In genomic region chr11:24132358-24132757, GRCm38 (mm10) we compare ENCODE assay signal across 19 mouse cellular contexts. TPM values are rescaled to one million over a fixed set of nuclear protein-coding genes. Genes with fewer than 3 reads are reported as not detected.
DNase-seq lines count a peak whose midpoint lies in the region; ATAC-seq and TF ChIP-seq lines count a peak whose summit lies in the region.
"Had no signal": no experiment of that assay in that cellular context is flagged by ENCODE, and none has a peak within 500 bp of the region (broad histone marks: within the 10 kb centered on the region; RNA-seq: fewer than 3 reads in every experiment).

No protein-coding gene starts in this region.

- H3K4me2 ChIP-seq in liver, embryonic 12.5 days = peak overlapping the region; percentile 3; the same call in 1 of the 2 replicates
- H3K4me2 ChIP-seq in liver, embryonic 16.5 days (ENCODE audit: low read depth, low read length) = no peak overlapping the region
- H3K4me2 ChIP-seq in hindbrain, embryonic 16.5 days (ENCODE audit: low read length) = no peak overlapping the region
- no peak overlapping the region for H3K4me2 ChIP-seq in hindbrain, embryonic 14.5 days (replicated peaks)
- H3K4me2 ChIP-seq: embryonic facial prominence, embryonic 12.5 days; forebrain, embryonic 15.5 days; heart, embryonic 12.5 days; hindbrain, embryonic 15.5 days had no signal

- no peak for TF ChIP-seq CTCF in spleen, adult 2 months (IDR thresholded peaks at IDR 0.05; ENCODE audit: extremely low read depth, insufficient read depth, insufficient read length, insufficient replicate concordance)

- peaks cover 57% of the 10 kb centered on the region; the same call in 1 of the 2 replicates for H3K4me1 ChIP-seq in spleen, adult 2 months (ENCODE audit: control insufficient read depth, insufficient read depth, insufficient read length)
- peaks cover 100% of the 10 kb centered on the region for H3K4me1 ChIP-seq in liver, embryonic 12.5 days
- H3K4me1 ChIP-seq in liver, embryonic 16.5 days (ENCODE audit: control insufficient read depth, low read depth, low read length) = peaks cover 89% of the 10 kb centered on the region
- 0 out of 2 replicates have a peak, but pooled peaks cover 2% of the 10 kb centered on the region for H3K4me1 ChIP-seq in hindbrain, embryonic 16.5 days (ENCODE audit: control insufficient read depth, insufficient read depth, low read depth, low read length)
- peaks cover 31% of the 10 kb centered on the region for H3K4me1 ChIP-seq in hindbrain, embryonic 14.5 days (replicated peaks; ENCODE audit: control insufficient read depth, insufficient read depth, low read length)

- no peak overlapping the region for H3K4me3 ChIP-seq in spleen, adult 2 months (ENCODE audit: extremely low read depth, insufficient read depth, insufficient read length)
- H3K4me3 ChIP-seq in liver, embryonic 12.5 days = no peak overlapping the region
- H3K4me3 ChIP-seq in liver, embryonic 16.5 days (ENCODE audit: low read depth, low read length) = no peak overlapping the region
- H3K4me3 ChIP-seq in hindbrain, embryonic 16.5 days (ENCODE audit: low read length) = no peak overlapping the region
- no peak overlapping the region for H3K4me3 ChIP-seq in hindbrain, embryonic 14.5 days (replicated peaks; ENCODE audit: low read length)
- H3K4me3 ChIP-seq: embryonic facial prominence, embryonic 12.5 days; forebrain, embryonic 15.5 days; heart, embryonic 12.5 days; hindbrain, embryonic 10.5 days; hindbrain, embryonic 15.5 days had no signal

- no peaks in the 10 kb centered on the region for H3K9me3 ChIP-seq in liver, embryonic 12.5 days (replicated peaks)
- no peaks in the 10 kb centered on the region for H3K9me3 ChIP-seq in liver, embryonic 16.5 days (replicated peaks; ENCODE audit: control insufficient read depth, low read length)
- no peaks in the 10 kb centered on the region for H3K9me3 ChIP-seq in hindbrain, embryonic 16.5 days (ENCODE audit: control insufficient read depth, low read length)
- H3K9me3 ChIP-seq in hindbrain, embryonic 14.5 days (ENCODE audit: control insufficient read depth, low read length) = no peaks in the 10 kb centered on the region
- H3K9me3 ChIP-seq: embryonic facial prominence, embryonic 12.5 days; forebrain, embryonic 15.5 days; heart, embryonic 12.5 days; hindbrain, embryonic 10.5 days; hindbrain, embryonic 15.5 days had no signal

- no peaks in the 10 kb centered on the region; the same call in 1 of the 2 replicates for H3K36me3 ChIP-seq in spleen, adult 2 months (ENCODE audit: control insufficient read depth, insufficient read depth, low read length)
- H3K36me3 ChIP-seq in liver, embryonic 12.5 days = peaks cover 36% of the 10 kb centered on the region; the same call in 1 of the 2 replicates
- H3K36me3 ChIP-seq in liver, embryonic 16.5 days (ENCODE audit: control insufficient read depth, insufficient read depth) = no peaks in the 10 kb centered on the region
- no peaks in the 10 kb centered on the region for H3K36me3 ChIP-seq in hindbrain, embryonic 16.5 days (ENCODE audit: control insufficient read depth, insufficient read depth, low read length)
- H3K36me3 ChIP-seq in hindbrain, embryonic 14.5 days (replicated peaks; ENCODE audit: control insufficient read depth, insufficient read depth) = no peaks in the 10 kb centered on the region
- H3K36me3 ChIP-seq: embryonic facial prominence, embryonic 12.5 days; forebrain, embryonic 15.5 days; heart, embryonic 12.5 days; hindbrain, embryonic 15.5 days had no signal

- DNase-seq in spleen, adult 2 months (ENCODE audit: low read depth in 1 of 2, low spot score in 2 of 2) = no peak
- DNase-seq in spleen, postnatal 14 days (ENCODE audit: low spot score in 2 of 2) = no peak
- no peak for DNase-seq in hindbrain, embryonic 14.5 days (ENCODE audit: low spot score)
- DNase-seq: adrenal gland, adult 8-10 months; adrenal gland, postnatal 36 days; cerebellum, adult 11-12 months; cerebellum, adult 9-10 months; cerebellum, postnatal 25 days; gastrocnemius, postnatal 10 days had no signal

- no peak for ATAC-seq in liver, embryonic 12.5 days
- ATAC-seq in liver, embryonic 16.5 days (ENCODE audit: low read depth) = no peak
- ATAC-seq in hindbrain, embryonic 16.5 days = no peak
- ATAC-seq in hindbrain, embryonic 14.5 days (ENCODE audit: low FRiP score) = no peak
- ATAC-seq: forebrain, embryonic 15.5 days had no signal

- WGBS in spleen, adult 2 months = 79% methylated on average over 6 of the region's 6 CpGs
- 58% methylated on average over 6 of the region's 6 CpGs for WGBS in liver, embryonic 12.5 days (ENCODE audit: insufficient replicate concordance)
- WGBS in liver, embryonic 16.5 days (ENCODE audit: insufficient replicate concordance) = 65% methylated on average over 6 of the region's 6 CpGs
- WGBS in hindbrain, embryonic 16.5 days = 88% methylated on average over 6 of the region's 6 CpGs
- 95% methylated on average over 6 of the region's 6 CpGs for WGBS in hindbrain, embryonic 14.5 days

- peak overlapping the region; percentile 14; the same call in 1 of the 2 replicates for H3K9ac ChIP-seq in liver, embryonic 12.5 days
- 0 out of 2 replicates have a peak overlapping the region, but pooled peaks have one; percentile 4 for H3K9ac ChIP-seq in liver, embryonic 16.5 days (ENCODE audit: low read depth, low read length)
- H3K9ac ChIP-seq in hindbrain, embryonic 16.5 days (ENCODE audit: low read depth, low read length) = no peak overlapping the region
- no peak overlapping the region for H3K9ac ChIP-seq in hindbrain, embryonic 14.5 days
- H3K9ac ChIP-seq: embryonic facial prominence, embryonic 12.5 days; forebrain, embryonic 15.5 days; heart, embryonic 12.5 days; hindbrain, embryonic 15.5 days had no signal

- H3K27ac ChIP-seq in spleen, adult 2 months (ENCODE audit: insufficient read depth, low read length) = peak overlapping the region; percentile 40
- H3K27ac ChIP-seq in liver, embryonic 12.5 days = peak overlapping the region; percentile 92
- H3K27ac ChIP-seq in liver, embryonic 16.5 days (ENCODE audit: low read length) = peak overlapping the region; percentile 87
- no peak overlapping the region for H3K27ac ChIP-seq in hindbrain, embryonic 16.5 days (ENCODE audit: low read depth, low read length)
- no peak overlapping the region for H3K27ac ChIP-seq in hindbrain, embryonic 14.5 days
- H3K27ac ChIP-seq: embryonic facial prominence, embryonic 12.5 days; forebrain, embryonic 15.5 days; hindbrain, embryonic 10.5 days; hindbrain, embryonic 15.5 days had no signal

- no peaks in the 10 kb centered on the region for H3K27me3 ChIP-seq in spleen, adult 2 months (ENCODE audit: control insufficient read depth, insufficient read depth, low read length)
- H3K27me3 ChIP-seq in liver, embryonic 12.5 days (replicated peaks) = no peaks in the 10 kb centered on the region
- no peaks in the 10 kb centered on the region for H3K27me3 ChIP-seq in liver, embryonic 16.5 days (ENCODE audit: control insufficient read depth, insufficient read depth, low read depth, low read length)
- no peaks in the 10 kb centered on the region for H3K27me3 ChIP-seq in hindbrain, embryonic 16.5 days (replicated peaks; ENCODE audit: control insufficient read depth, insufficient read depth, low read length)
- H3K27me3 ChIP-seq in hindbrain, embryonic 14.5 days (ENCODE audit: control insufficient read depth, insufficient read depth, low read length) = no peaks in the 10 kb centered on the region
- H3K27me3 ChIP-seq: embryonic facial prominence, embryonic 12.5 days; forebrain, embryonic 15.5 days; heart, embryonic 12.5 days; hindbrain, embryonic 15.5 days had no signal

- no peak for TF ChIP-seq POLR2A in spleen, adult 2 months (IDR thresholded peaks at IDR 0.05; ENCODE audit: low read depth, low read length)

RNA-seq across cellular contexts. Expression of gene Bcl11a, which starts 54.5 kb away (rescaled TPM):
- 24.2 and 26.2 TPM in 2 replicates for polyA plus RNA-seq in spleen, adult 2 months (2012; rRNA removed)
- polyA plus RNA-seq in liver, embryonic 12.5 days (2016; fragmentation: Nextera tagmentation; extraction: Ambion mirVana) = 53.4 and 53.5 TPM in 2 replicates
- 17.7 and 20.9 TPM in 2 replicates for polyA plus RNA-seq in liver, embryonic 16.5 days (2015; fragmentation: Nextera tagmentation; extraction: Ambion mirVana)
- 97.9 and 105 TPM in 2 replicates for polyA plus RNA-seq in hindbrain, embryonic 16.5 days (2015; fragmentation: Nextera tagmentation; extraction: Ambion mirVana)
- 106 and 117 TPM in 2 replicates for polyA plus RNA-seq in hindbrain, embryonic 14.5 days (2014; fragmentation: Nextera tagmentation; extraction: Ambion mirVana)

RNA-seq across cellular contexts. Expression of gene A830031A19Rik, which starts 57.5 kb away (rescaled TPM):
- polyA plus RNA-seq in spleen, adult 2 months (2012; rRNA removed) = not detected in 2 replicates
- polyA plus RNA-seq in liver, embryonic 12.5 days (2016; fragmentation: Nextera tagmentation; extraction: Ambion mirVana) = not detected in 2 replicates
- polyA plus RNA-seq in liver, embryonic 16.5 days (2015; fragmentation: Nextera tagmentation; extraction: Ambion mirVana) = not detected in 2 replicates
- polyA plus RNA-seq in hindbrain, embryonic 16.5 days (2015; fragmentation: Nextera tagmentation; extraction: Ambion mirVana) = 0.21 TPM in 1 of 2 replicates, not detected in the other
- polyA plus RNA-seq in hindbrain, embryonic 14.5 days (2014; fragmentation: Nextera tagmentation; extraction: Ambion mirVana) = not detected in 2 replicates
- polyA plus RNA-seq: embryonic facial prominence, embryonic 12.5 days; forebrain, embryonic 11.5 days; forebrain, embryonic 15.5 days; heart, embryonic 12.5 days; heart, embryonic 16.5 days; hindbrain, embryonic 10.5 days; hindbrain, embryonic 15.5 days had no signal

Comparison
In these comparisons a context has a peak if more than half of its experiments do, and no peak if none do; other contexts are left out.
1. H3K27ac ChIP-seq: peak in spleen, adult 2 months (single experiment), liver, embryonic 12.5 days (single experiment) and liver, embryonic 16.5 days (single experiment); none in hindbrain, embryonic 16.5 days (single experiment) and hindbrain, embryonic 14.5 days (single experiment).
2. H3K9ac ChIP-seq: peak in liver, embryonic 12.5 days (single experiment) and liver, embryonic 16.5 days (single experiment); none in hindbrain, embryonic 16.5 days (single experiment) and hindbrain, embryonic 14.5 days (single experiment).